In genomic region chr4:126468285-126468901, GRCm38 (mm10) we compare ENCODE assay signal across 8 mouse cellular contexts. TPM values are rescaled to one million over a fixed set of nuclear protein-coding genes. Genes with fewer than 3 reads are reported as not detected.
DNase-seq lines count a peak whose midpoint lies in the region; ATAC-seq and TF ChIP-seq lines count a peak whose summit lies in the region.

Gene Ago1 (minus strand): TSS chr4:126468583.

- peak; percentile 34; the same call in 1 of the 2 replicates for TF ChIP-seq POLR2A in heart, adult 2 months (IDR thresholded peaks at IDR 0.05; ENCODE audit: insufficient read depth, low read depth, low read length)

- ATAC-seq in embryonic facial prominence, embryonic 13.5 days (ENCODE audit: insufficient number of reproducible peaks, insufficient read depth, low FRiP score, low TSS enrichment, low read depth), result peak; percentile 74
- peak; percentile 87 for ATAC-seq in limb, embryonic 13.5 days (ENCODE audit: low FRiP score, low read depth)
- peak; percentile 91 for ATAC-seq in midbrain, embryonic 16.5 days

- peak within 1 kb of the TSS; percentile 70 for H3K4me2 ChIP-seq in embryonic facial prominence, embryonic 13.5 days
- peak within 1 kb of the TSS; percentile 78 for H3K4me2 ChIP-seq in limb, embryonic 13.5 days (replicated peaks)
- peak within 1 kb of the TSS; percentile 79 for H3K4me2 ChIP-seq in midbrain, embryonic 16.5 days (ENCODE audit: low read length)

- H3K9me3 ChIP-seq in embryonic facial prominence, embryonic 13.5 days, result no peaks in the 10 kb centered on the region
- no peaks in the 10 kb centered on the region for H3K9me3 ChIP-seq in limb, embryonic 13.5 days
- H3K9me3 ChIP-seq in midbrain, embryonic 16.5 days (replicated peaks; ENCODE audit: control insufficient read depth, low read length, poor library complexity, severe bottlenecking), result no peaks in the 10 kb centered on the region

- no peak; the same call in 1 of the 2 replicates for TF ChIP-seq CTCF in heart, adult 2 months (IDR thresholded peaks at IDR 0.05)

- H3K9ac ChIP-seq in embryonic facial prominence, embryonic 13.5 days, result peak within 1 kb of the TSS; percentile 86
- H3K9ac ChIP-seq in heart, adult 2 months (ENCODE audit: low read depth, low read length), result peak within 1 kb of the TSS; percentile 90
- H3K9ac ChIP-seq in limb, embryonic 13.5 days, result peak within 1 kb of the TSS; percentile 89
- peak within 1 kb of the TSS; percentile 98 for H3K9ac ChIP-seq in midbrain, embryonic 16.5 days (ENCODE audit: low read depth, low read length)

- intact Hi-C loops in heart, adult 2 months (cut with DNase I), result loop anchor here (2.0 kb wide), 1 partner anchor 40 kb away; the partner anchor contains the start of gene Ago3

- no peaks in the 10 kb centered on the region for H3K36me3 ChIP-seq in embryonic facial prominence, embryonic 13.5 days
- H3K36me3 ChIP-seq in heart, adult 2 months (ENCODE audit: control insufficient read depth, insufficient read depth, low read length), result no peaks in the 10 kb centered on the region
- H3K36me3 ChIP-seq in limb, embryonic 13.5 days, result no peaks in the 10 kb centered on the region
- no peaks in the 10 kb centered on the region for H3K36me3 ChIP-seq in midbrain, embryonic 16.5 days (ENCODE audit: control insufficient read depth, insufficient read depth, low read length)

- DNase-seq in 3134 (ENCODE audit: extremely low read depth, insufficient read length, low spot score), result peak; percentile 87
- peak; percentile 98 for DNase-seq in adrenal gland, postnatal 36 days
- DNase-seq in heart, adult 2 months, result peak; percentile 97
- peak; percentile 92 to 94 for DNase-seq in kidney, adult 8-10 months
- peak; percentile 85 to 94 for DNase-seq in spleen, postnatal 10 days (ENCODE audit: low spot score in 2 of 2)

- H3K27ac ChIP-seq in embryonic facial prominence, embryonic 13.5 days, result peak within 1 kb of the TSS; percentile 83
- H3K27ac ChIP-seq in heart, adult 2 months, result peak within 1 kb of the TSS; percentile 86
- peak within 1 kb of the TSS; percentile 69; the same call in 1 of the 2 replicates for H3K27ac ChIP-seq in limb, embryonic 13.5 days
- H3K27ac ChIP-seq in midbrain, embryonic 16.5 days (ENCODE audit: low read length), result peak within 1 kb of the TSS; percentile 97

- H3K27me3 ChIP-seq in embryonic facial prominence, embryonic 13.5 days, result no peaks in the 10 kb centered on the region
- no peaks in the 10 kb centered on the region for H3K27me3 ChIP-seq in heart, adult 2 months (ENCODE audit: control insufficient read depth, insufficient read depth, low read length)
- H3K27me3 ChIP-seq in limb, embryonic 13.5 days, result no peaks in the 10 kb centered on the region
- no peaks in the 10 kb centered on the region for H3K27me3 ChIP-seq in midbrain, embryonic 16.5 days (ENCODE audit: control insufficient read depth, insufficient read depth, low read depth, low read length)

- peaks cover 34% of the 10 kb centered on the region for H3K4me1 ChIP-seq in embryonic facial prominence, embryonic 13.5 days
- peaks cover 2% of the 10 kb centered on the region for H3K4me1 ChIP-seq in heart, adult 2 months (ENCODE audit: control insufficient read depth, insufficient read depth, low read length)
- H3K4me1 ChIP-seq in limb, embryonic 13.5 days, result peaks cover 30% of the 10 kb centered on the region
- H3K4me1 ChIP-seq in midbrain, embryonic 16.5 days (ENCODE audit: control insufficient read depth, insufficient read depth, low read length), result peaks cover 41% of the 10 kb centered on the region

- WGBS in embryonic facial prominence, embryonic 13.5 days, result under 1% methylated on average over 51 of the region's 55 CpGs
- WGBS in heart, adult 2 months, result under 1% methylated on average over 55 of the region's 55 CpGs
- WGBS in limb, embryonic 13.5 days, result under 1% methylated on average over 53 of the region's 55 CpGs
- WGBS in midbrain, embryonic 16.5 days, result under 1% methylated on average over 45 of the region's 55 CpGs

- no peak for TF ChIP-seq EP300 in heart, adult 2 months (IDR thresholded peaks at IDR 0.05; ENCODE audit: insufficient read depth, low read depth, low read length)

- H3K79me2 ChIP-seq in heart, adult 2 months (replicated peaks; ENCODE audit: control insufficient read depth, insufficient read depth, low read length), result no peaks in the 10 kb centered on the region

- peak within 1 kb of the TSS; percentile 71 for H3K4me3 ChIP-seq in embryonic facial prominence, embryonic 13.5 days
- peak within 1 kb of the TSS; percentile 98 for H3K4me3 ChIP-seq in heart, adult 2 months
- peak within 1 kb of the TSS; percentile 90 for H3K4me3 ChIP-seq in limb, embryonic 13.5 days
- peak within 1 kb of the TSS; percentile 94 for H3K4me3 ChIP-seq in midbrain, embryonic 16.5 days (ENCODE audit: low read depth, low read length)

RNA-seq across cellular contexts. Expression of gene Ago1, which starts in this region (rescaled TPM):
- total RNA-seq in adrenal gland, postnatal 36 days (2021), result 10 to 100 TPM; 29.9 to 38.7 TPM
- 7.4 and 8.1 TPM in 2 replicates for polyA plus RNA-seq in embryonic facial prominence, embryonic 13.5 days (2015; fragmentation: Nextera tagmentation; extraction: Ambion mirVana)
- 10 to 100 TPM; 11.5 to 12.3 TPM for total RNA-seq in heart, adult 2 months (2021)
- polyA plus RNA-seq in heart, adult 2 months (2012; rRNA removed), result 7.5 and 12.1 TPM in 2 replicates
- 4.9 and 5.5 TPM in 2 replicates for polyA plus RNA-seq in limb, embryonic 13.5 days (2015; fragmentation: Nextera tagmentation; extraction: Ambion mirVana)
- 8.8 and 10.0 TPM in 2 replicates for polyA plus RNA-seq in midbrain, embryonic 16.5 days (2015; fragmentation: Nextera tagmentation; extraction: Ambion mirVana)

Comparison
In these comparisons a context has a peak if more than half of its experiments do, and no peak if none do; other contexts are left out.
1. Peak in every context shown above with its lines: DNase-seq, ATAC-seq, H3K4me3 ChIP-seq and H3K27ac ChIP-seq.